Mouse (Mus musculus): ENCODE measurements around the gene Cldn15.
"Not testable (repeated sequence)": the region's sequence is repeated elsewhere in the genome, so short reads cannot be mapped to it uniquely, and the experiment has no call there.

The Cldn15 gene

GRCm38 (mm10) chr5:136966331-136966730 is at the start of gene Cldn15:
TSS of gene Cldn15 (plus strand) at chr5:136966616.
- no peak for DNase-seq (ENCODE audit: low read depth in 1 of 2, low spot score in 2 of 2)

- DNase-seq (ENCODE audit: low read depth in 1 of 2, low spot score in 2 of 2): no peak
Observed at GRCm38 (mm10) chr5:136917613-136918242, 48.7 kb upstream of the Cldn15 start.

GRCm38 (mm10) chr5:136918655-136919472 is 47.6 kb upstream of the Cldn15 start:
- DNase-seq (ENCODE audit: low read depth in 1 of 2, low spot score in 2 of 2): peak in 1 of 2 experiments; percentile 49

- no peak for DNase-seq (ENCODE audit: low read depth in 1 of 2, low spot score in 2 of 2)
Observed at GRCm38 (mm10) chr5:136919546-136920301, 46.7 kb upstream of the Cldn15 start.

- DNase-seq (ENCODE audit: low read depth in 1 of 2, low spot score in 2 of 2): no peak
Observed at GRCm38 (mm10) chr5:136922830-136923229, 43.6 kb upstream of the Cldn15 start.

GRCm38 (mm10) chr5:136923751-136924478 is 42.5 kb upstream of the Cldn15 start:
- DNase-seq (ENCODE audit: low read depth in 1 of 2, low spot score in 2 of 2): no peak

- peak in 1 of 2 experiments; percentile 60 for DNase-seq (ENCODE audit: low read depth in 1 of 2, low spot score in 2 of 2)
Observed at GRCm38 (mm10) chr5:136929073-136929472, 37.3 kb upstream of the Cldn15 start.

GRCm38 (mm10) chr5:136931896-136932295 is 34.5 kb upstream of the Cldn15 start:
- DNase-seq (ENCODE audit: low read depth in 1 of 2, low spot score in 2 of 2): no peak

GRCm38 (mm10) chr5:136932956-136933355 is 33.5 kb upstream of the Cldn15 start:
- DNase-seq (ENCODE audit: low read depth in 1 of 2, low spot score in 2 of 2): no peak

GRCm38 (mm10) chr5:136933930-136934329 is 32.5 kb upstream of the Cldn15 start:
- DNase-seq (ENCODE audit: low read depth in 1 of 2, low spot score in 2 of 2): no peak

- DNase-seq (ENCODE audit: low read depth in 1 of 2, low spot score in 2 of 2): peak in 1 of 2 experiments; percentile 25
Observed at GRCm38 (mm10) chr5:136935905-136936695, 30.3 kb upstream of the Cldn15 start.

GRCm38 (mm10) chr5:136936750-136937149 is 29.7 kb upstream of the Cldn15 start:
- DNase-seq (ENCODE audit: low read depth in 1 of 2, low spot score in 2 of 2): no peak

- DNase-seq (ENCODE audit: low read depth in 1 of 2, low spot score in 2 of 2): no peak
Observed at GRCm38 (mm10) chr5:136937621-136938020, 28.8 kb upstream of the Cldn15 start.

GRCm38 (mm10) chr5:136939284-136939683 is 27.1 kb upstream of the Cldn15 start:
- no peak for DNase-seq (ENCODE audit: low read depth in 1 of 2, low spot score in 2 of 2)

- not testable (repeated sequence) for DNase-seq (ENCODE audit: low read depth in 1 of 2, low spot score in 2 of 2)
Observed at GRCm38 (mm10) chr5:136940029-136940428, 26.4 kb upstream of the Cldn15 start.

- DNase-seq (ENCODE audit: low read depth in 1 of 2, low spot score in 2 of 2): no peak
Observed at GRCm38 (mm10) chr5:136940845-136941560, 25.4 kb upstream of the Cldn15 start.

GRCm38 (mm10) chr5:136942781-136943180 is 23.6 kb upstream of the Cldn15 start:
- no peak for DNase-seq (ENCODE audit: low read depth in 1 of 2, low spot score in 2 of 2)

GRCm38 (mm10) chr5:136943382-136943781 is 23.0 kb upstream of the Cldn15 start:
- no peak for DNase-seq (ENCODE audit: low read depth in 1 of 2, low spot score in 2 of 2)

GRCm38 (mm10) chr5:136945084-136945483 is 21.3 kb upstream of the Cldn15 start:
- no peak for DNase-seq (ENCODE audit: low read depth in 1 of 2, low spot score in 2 of 2)

- DNase-seq (ENCODE audit: low read depth in 1 of 2, low spot score in 2 of 2): no peak
Observed at GRCm38 (mm10) chr5:136947874-136948273, 18.5 kb upstream of the Cldn15 start.

Data from monocyte, adult 2 months (primary cell).